Mouse (Mus musculus) right cerebral cortex, postnatal 36 days (tissue): ENCODE data around the gene Rerg.

Experiments
- DNase-seq, 2 experiments: peaks; one replicate each; pipeline ENCODE4 v3.0.0; 2022; ENCODE audit warnings: low spot score in 2 of 2, mixed read lengths in 1 of 2

Gene Rerg

DNA sequence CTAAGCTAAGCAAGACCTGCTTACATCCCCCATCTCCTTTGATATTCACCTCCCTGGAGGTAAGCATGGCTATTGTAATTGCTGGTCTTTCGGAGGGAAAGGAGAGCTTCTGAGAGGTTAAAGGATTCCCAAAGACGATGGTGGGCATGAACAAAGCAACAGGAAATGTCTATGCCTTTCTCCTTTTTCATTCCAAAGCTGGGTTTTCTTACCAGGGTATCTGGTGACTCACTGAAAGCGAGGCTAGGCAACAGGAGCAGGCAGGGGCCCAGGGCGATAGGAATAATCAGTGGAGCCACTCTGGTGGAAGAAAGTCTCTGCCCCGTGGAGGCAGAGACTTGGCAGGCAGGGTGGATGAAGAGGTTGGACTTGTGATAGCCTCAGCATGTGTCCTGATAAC, at the start of gene Rerg:
TSS of gene Rerg (minus strand) at position 272 of the 400 bp plus-strand sequence.
- no peak for DNase-seq

DNA sequence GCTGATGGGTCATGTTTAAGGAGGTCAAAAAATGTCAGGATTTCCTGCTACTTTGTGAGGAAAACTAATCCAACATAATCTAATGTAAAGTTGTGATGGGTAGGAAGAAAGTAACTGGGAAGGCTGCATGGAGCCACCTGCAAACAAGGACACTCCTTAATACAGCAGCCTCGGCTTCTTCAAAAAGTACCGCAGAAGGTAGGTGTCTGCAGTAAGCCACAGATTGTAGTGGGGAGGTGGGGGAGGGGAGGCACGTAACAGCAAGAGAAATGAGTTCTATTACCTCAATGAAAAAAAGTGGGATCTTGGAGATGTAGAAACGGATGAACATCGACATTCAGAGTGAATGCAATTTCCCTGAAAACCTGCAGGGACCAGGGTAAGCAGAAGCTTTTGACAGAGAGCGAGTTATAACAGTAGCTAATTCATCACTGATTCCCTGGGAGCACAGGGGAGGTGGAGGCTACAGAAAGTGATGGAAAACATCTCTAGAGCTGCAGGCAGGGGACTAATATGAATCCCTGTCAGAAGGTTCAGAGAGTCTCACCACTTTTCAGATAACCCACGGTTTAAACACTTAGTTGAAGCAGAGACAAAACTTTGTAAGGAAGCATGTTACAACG, 47.7 kb upstream of the Rerg start:
- DNase-seq, result no peak

GRCm38 (mm10) chr6:137211441-137211840, 41.1 kb upstream of the Rerg start:
- DNase-seq, result no peak

GRCm38 (mm10) chr6:137210991-137211390, 40.7 kb upstream of the Rerg start:
- DNase-seq, result no peak

- peak in 1 of 2 experiments; percentile 9 for DNase-seq
Observed at GRCm38 (mm10) chr6:137209992-137210391, 39.7 kb upstream of the Rerg start.

DNA sequence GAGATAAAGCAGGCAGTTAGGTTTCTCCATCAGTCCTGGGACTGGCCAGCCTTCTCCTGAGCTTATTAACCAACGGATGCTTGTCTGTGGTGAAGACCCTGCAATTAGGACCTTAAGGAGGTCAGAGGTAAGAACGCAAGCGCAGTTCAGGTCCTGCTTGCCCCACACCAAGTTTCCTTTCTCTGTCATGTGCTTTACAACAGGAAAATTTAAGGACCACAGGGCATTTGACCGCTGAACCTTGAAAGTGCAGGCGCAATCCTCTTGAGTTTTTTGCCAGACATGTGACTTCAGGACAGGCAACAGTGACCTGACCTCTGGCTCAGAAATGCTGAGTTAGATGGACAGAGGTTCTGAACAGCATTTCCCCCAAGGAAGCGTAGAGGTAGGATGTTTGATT, 36.8 kb upstream of the Rerg start:
- DNase-seq, result no peak

- no peak for DNase-seq
Observed at GRCm38 (mm10) chr6:137205662-137206400, 35.5 kb upstream of the Rerg start.

GRCm38 (mm10) chr6:137202661-137203060, 32.4 kb upstream of the Rerg start:
- DNase-seq, result no peak

DNA sequence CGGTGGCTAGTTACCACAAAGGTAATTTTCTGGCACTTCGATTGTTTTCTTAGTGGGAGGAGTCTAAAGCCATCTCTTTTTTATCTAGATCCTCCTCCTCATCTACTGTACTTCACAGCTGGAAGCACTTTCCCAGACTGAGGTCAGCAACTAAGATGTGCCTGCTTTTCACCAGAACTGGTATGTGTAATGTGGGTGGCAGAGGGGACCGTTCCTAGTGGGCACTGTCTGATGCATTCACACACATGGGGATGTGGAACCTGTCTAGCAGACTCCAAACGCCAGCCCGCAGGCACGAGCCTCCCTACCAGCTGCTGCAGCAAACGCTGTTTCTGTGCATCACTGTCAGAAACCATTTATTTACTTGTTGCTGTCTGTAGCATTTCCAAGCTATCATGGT, 31.3 kb upstream of the Rerg start:
- no peak for DNase-seq

DNA sequence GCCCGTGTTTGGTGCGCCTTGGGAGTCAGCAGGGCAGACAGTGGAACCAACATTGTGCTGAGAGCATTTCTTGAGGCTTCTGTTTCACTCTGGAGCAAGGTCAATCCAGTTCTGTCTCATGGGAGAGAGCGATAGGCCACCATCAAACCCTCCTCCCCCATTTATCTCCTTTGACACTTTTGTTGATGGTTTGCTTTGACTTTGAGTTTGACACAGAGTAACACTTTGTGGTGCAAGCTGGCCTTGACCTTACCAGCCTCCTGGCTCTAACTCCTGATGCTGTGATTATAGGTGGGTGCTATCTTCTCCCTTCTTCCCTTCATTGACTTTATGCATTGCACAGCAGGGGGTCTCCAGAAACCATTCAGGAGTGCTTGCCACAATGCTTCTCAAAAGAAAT, 30.9 kb upstream of the Rerg start:
- no peak for DNase-seq

DNA sequence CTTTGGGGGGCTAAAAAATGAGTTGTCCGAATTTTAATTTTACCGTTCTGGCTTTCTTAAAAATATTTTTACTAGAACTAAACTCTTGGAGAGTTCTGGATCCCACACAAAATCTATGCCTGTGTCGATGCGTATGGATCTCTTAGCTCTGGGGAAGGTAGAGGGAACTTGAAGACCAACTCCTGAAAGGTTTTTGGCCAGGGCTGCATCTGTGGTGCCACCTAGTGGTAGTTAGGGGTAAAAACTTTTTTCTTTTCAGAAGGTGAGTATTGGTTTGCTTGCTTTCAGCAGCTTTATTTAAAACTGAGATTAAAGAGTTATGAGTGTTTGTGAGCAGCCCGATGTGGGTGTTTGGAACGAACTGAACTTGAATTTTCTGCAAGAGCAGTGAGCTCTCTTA, 21.8 kb upstream of the Rerg start:
- no peak for DNase-seq

DNA sequence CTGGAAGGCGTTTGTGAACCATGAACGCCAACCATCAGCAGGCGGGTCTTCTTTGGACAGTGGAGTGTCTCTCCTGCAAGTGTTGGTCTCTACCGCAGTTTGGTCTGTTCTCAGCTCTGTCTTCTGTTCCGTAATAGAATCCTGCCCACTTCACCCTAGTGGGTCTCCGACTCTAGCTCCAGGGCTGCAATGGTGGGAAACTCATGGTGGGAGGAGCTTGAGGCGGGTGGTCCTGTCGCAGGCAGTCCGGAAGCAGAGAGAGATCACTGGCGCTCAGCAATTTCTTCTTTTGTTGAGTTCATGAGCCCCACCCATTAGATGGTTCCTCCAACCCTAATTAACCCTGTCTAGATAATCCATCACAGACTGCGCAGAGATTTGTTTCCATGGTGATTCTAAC, 20.7 kb upstream of the Rerg start:
- no peak for DNase-seq

DNA sequence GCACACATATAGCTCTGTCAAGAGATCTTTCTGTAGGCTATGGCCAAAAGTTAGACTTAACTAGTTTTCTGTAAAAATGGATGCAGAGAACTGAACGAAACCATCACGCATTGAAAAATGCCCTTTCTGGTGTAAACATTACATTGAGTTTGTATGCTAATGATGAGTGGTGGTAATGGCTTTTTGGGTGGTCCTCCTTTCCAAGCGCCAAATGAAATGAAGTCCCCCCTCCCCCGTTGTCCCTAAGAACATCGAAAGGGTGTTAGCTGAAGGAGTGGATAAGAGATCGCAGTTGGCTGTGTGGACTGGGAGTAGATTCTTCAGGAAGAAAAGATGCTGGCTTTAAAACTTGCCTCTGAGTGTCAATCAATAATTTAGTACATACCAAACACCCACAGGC, 20.3 kb upstream of the Rerg start:
- DNase-seq, result no peak

DNA sequence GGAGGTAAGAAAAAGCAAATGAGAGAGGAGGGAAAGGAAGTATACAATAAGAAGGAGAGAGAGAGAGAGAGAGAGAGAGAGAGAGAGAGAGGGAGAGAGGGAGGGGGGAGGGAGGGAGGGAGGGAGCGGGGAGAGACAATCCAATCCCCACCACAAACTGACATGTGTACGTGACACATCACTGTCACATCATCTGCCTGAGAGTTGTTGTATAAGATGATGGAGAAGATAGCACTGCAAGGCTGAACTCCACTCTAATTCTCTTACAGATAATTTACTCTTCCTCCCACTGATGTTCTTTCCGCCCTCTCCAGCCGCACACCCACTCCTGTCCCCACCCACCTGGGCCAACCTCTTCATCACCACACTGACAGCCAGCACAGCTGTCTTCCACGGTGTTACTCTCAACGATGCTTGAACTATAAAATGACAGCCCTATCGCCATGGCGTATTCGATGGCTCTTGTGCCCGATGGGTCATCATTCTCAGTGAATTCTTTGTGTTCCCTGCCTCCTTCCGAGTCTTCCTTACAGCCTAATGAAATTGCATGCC, 18.2 kb upstream of the Rerg start:
- no peak for DNase-seq

DNA sequence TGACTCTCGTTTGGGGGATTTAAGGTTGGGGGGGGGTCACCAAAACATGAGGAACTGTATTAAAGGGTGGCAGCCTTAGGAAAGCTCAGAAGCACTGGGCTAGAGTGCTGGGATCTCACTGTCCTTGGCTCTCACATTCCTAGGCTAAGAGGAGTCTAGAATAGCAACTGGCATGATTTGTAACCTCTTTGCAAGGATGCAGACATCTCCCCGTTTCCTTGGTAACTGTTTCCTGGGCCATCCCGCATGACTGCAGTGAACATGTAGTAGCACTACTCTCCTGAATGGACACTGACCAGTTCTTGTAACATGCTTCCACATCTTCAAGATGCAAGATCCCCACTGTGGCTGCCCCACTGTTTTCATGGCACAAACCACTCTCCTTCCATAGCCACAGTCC, 17.1 kb upstream of the Rerg start:
- no peak for DNase-seq

DNA sequence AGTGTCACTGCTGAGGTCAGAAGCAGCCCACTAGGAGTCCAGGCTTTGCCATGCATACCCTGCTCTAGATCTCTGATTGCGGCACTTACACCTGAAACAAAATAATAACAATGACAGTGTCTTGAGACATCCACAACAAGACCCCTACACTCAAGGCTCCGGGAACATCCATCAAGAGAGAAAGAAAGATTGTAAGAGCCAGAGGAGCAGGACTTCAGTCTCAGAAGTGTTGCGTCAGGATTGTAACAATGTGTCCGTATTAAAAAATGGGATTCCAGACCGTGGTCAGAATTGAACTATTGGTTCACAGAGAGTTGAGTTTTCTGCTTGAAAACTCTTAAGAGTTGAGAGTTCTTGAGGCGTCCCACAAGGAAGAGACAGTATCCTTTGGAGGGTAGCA, 10.3 kb upstream of the Rerg start:
- no peak for DNase-seq

DNA sequence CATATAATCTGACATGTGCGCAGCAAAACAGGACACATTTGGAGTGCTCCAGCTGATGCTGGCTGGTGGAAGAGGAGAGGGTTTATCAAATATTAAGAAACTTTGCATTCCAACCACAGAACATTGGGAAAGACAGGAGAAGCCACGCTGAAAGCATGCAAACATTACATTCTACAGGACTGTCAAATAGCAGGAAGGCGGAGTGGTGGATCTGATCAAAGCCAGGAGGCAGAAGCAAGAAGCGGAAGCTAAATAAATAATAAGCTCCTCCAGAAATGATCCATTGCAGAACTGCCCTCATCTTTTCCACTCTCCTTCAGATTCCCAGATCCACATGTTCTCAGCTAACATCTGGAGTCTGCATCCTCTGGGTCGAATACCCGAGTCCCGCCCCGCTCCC, 9.8 kb upstream of the Rerg start:
- DNase-seq, result no peak

DNA sequence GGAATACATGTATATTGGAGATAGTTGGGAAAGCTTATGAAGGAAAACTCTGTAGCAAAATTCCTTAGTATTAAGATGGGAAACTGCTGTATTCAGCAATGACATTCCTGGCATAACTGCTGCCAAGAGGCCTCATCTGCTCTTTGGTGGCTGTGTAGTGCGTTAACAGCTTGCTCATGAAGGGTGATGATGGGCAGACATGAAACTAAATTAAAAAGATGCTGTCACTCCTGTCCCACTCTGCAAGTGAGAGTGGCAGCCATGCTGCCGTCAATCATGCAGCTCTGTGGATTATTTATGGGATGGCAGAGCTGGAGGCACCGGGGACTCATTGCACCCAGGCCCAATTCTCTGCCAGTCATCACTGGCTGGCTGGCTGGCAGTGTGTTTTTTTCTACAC, 8.7 kb upstream of the Rerg start:
- DNase-seq, result no peak

DNA sequence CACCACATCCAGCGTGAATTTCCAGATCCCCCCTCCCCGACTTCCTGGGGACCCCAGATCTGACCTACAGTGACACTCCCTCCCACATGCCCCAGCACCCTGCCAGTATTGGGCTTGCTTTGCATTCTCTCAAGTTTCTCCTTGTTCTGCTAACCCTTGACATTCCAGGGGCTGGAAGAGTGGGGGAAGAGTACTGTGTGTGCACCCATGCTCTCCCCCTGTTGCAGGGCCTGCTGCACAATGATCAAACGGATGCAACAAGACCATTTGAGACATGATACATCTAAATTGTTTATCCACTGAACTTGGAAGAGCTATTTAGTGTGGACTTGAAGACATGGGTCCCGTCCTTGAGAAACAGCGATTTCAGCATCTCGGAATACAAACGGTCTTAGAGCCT, 349 bp upstream of the Rerg start:
- no peak for DNase-seq

DNA sequence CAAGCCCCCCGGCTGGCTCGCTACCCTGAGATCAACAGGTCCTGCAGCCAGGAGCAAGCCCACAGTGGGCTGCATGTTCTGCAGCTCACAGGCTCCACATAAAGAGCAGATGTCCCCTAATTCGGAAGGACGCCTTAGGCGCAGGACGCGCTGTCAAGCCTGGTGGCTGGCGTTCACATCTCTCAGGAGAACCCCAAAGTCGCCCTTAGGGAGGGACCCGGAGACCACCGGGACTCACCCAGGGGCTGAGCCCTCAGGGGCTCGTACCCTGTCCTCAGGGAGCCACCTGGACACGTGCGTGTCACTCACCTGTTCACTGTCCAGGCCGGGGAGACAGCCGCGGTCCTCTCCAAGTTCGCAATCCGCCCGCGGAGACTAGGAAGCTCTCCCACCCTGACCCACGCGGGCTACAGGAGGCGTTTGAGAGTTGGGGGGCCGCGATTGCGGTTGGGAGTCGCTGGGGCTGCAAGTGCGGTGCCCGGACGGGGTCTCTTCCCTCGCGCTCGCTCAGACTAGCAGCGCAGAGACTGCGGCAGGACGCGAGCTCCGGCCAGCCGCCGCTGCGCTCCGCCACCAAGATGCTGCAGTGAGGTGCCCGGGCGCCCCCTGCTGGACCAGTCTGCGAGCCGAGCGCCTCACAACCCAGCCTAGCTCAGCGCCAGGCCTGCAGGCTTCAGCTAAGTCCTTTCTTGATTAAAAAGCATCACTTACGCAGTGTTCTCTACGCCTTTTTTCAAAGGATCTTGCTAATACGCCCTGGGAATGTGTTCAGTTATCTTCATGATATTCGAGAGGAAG, 927 bp downstream of the Rerg start:
- DNase-seq, result peak; percentile 87 to 89

GRCm38 (mm10) chr6:137166843-137167242, 3.5 kb downstream of the Rerg start:
- no peak for DNase-seq

GRCm38 (mm10) chr6:137163571-137163970, 6.7 kb downstream of the Rerg start:
- DNase-seq, result no peak

DNA sequence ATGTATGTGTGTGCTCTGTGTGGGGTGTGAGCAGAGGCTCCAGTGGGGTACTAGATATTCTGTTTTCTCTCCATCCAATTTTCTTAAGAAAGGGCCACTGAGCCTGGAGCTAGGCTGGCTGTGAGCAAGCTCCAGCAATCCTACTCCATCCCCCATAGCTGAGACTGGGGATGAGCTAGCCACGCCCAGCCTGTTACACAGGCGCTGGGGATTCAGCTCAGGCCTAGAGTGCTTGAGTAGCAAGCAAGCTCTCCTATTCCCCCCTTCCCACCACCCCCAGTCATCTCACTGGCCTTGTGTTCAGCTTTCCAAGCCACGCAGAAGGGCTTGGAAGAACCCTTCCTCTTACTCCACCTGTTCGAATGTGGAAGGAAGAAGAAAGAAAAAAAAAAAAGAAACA, 7.2 kb downstream of the Rerg start:
- no peak for DNase-seq
